Mouse (Mus musculus) intestine, postnatal 0 days (tissue): ENCODE data around the gene Chsy1. TPM values are rescaled to one million over a fixed set of nuclear protein-coding genes. Genes with fewer than 3 reads are reported as not detected.

ENCODE experiments used
- ATAC-seq: fragments of 200-750 bp; cut with Nextera tagmentation; 2 replicates; pipeline ENCODE4 v1.8.0; 2017; ENCODE audit warnings: mild to moderate bottlenecking, moderate TSS enrichment, moderate library complexity
- H3K27ac ChIP-seq: fragments of 300-500 bp; sonication (generic); 2 replicates; pipeline ENCODE4 v1.5.1; 2014; ENCODE audit warnings: mild to moderate bottlenecking, low read depth, low read length, moderate library complexity
- H3K27me3 ChIP-seq: fragments of 300-500 bp; sonication (generic); replicated peaks from 2 replicates; pipeline ENCODE4 v1.6.1; 2014; ENCODE audit warnings: low read length, mixed read lengths; ENCODE audit not compliant: control insufficient read depth, insufficient read depth
- H3K36me3 ChIP-seq: fragments of 300-500 bp; sonication (generic); 2 replicates; pipeline ENCODE4 v1.6.1; 2014; ENCODE audit warnings: mild to moderate bottlenecking, moderate library complexity; ENCODE audit not compliant: control insufficient read depth, insufficient read depth
- H3K4me1 ChIP-seq: fragments of 300-500 bp; sonication (generic); replicated peaks from 2 replicates; pipeline ENCODE4 v1.6.1; 2014; ENCODE audit warnings: antibody characterized with exemption, low read length, mixed read lengths; ENCODE audit not compliant: control insufficient read depth, insufficient read depth
- H3K4me2 ChIP-seq: fragments of 300-500 bp; sonication (generic); replicated peaks from 2 replicates; pipeline ENCODE4 v1.6.1; 2014; ENCODE audit warnings: low read depth, mild to moderate bottlenecking, moderate library complexity
- H3K4me3 ChIP-seq: fragments of 300-500 bp; sonication (generic); 2 replicates; pipeline ENCODE4 v1.5.1; 2014; ENCODE audit warnings: low read depth, low read length
- H3K9ac ChIP-seq: fragments of 300-500 bp; sonication (generic); 2 replicates; pipeline ENCODE4 v1.6.1; 2014; ENCODE audit warnings: mild to moderate bottlenecking, low read depth, low read length
- H3K9me3 ChIP-seq: fragments of 300-500 bp; sonication (generic); 2 replicates; pipeline ENCODE4 v1.6.1; 2016; ENCODE audit warnings: mixed run types; ENCODE audit not compliant: control insufficient read depth
- CTCF ChIP-seq: sonication (generic); IDR thresholded peaks from 2 replicates; pipeline ENCODE4 v1.5.1; 2016; ENCODE audit warnings: low read depth, mild to moderate bottlenecking, control low read depth, antibody characterized with exemption, moderate library complexity
- WGBS: fragments of 180-500 bp; shearing (Covaris S2); extraction: QIAGEN DNeasy Blood & Tissue Kit; methylation state at CpG from one replicate; pipeline ENCODE4 v1.1.7; 2014; 5-methylcytosine and 5-hydroxymethylcytosine counted together
- polyA plus RNA-seq: library from polyadenylated mRNA; unstranded; fragments of >200 nt; fragmentation: Nextera tagmentation; extraction: Ambion mirVana; gene quantifications from 2 replicates; pipeline ENCODE4 v1.2.1, GENCODE M21; 2015

Gene Chsy1
- polyA plus RNA-seq, 1 experiment from 2014 or later, result 4.4 TPM

DNA sequence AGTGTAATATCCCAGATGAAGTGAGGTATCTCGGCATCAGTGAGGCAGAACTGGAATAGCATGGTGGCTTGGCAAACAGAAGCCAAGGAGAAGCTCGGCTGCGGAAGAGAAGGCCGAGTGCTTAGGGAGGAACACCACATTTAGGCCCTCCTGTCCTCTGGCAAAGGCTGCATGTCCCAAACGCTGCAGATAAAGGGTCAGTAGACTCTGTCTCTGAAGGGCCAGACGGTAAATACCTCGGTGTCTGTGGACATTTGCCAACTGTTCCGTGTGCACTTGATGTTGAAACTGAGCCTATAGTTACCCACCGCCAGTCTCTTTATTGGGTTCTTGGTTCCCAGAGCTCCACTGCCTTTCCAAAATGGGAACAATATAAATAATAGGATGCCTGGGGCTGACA is 48.1 kb downstream of the Chsy1 start:
- Histone ChIP-seq H3K9me3 (no peaks in the 10 kb centered on the region), H3K9ac (no peak overlapping the region), H3K4me1 (no peaks in the 10 kb centered on the region), H3K27ac (no peak overlapping the region), H3K36me3 (0 out of 2 replicates have a peak, but pooled peaks cover 5% of the 10 kb centered on the region), H3K4me2 (no peak overlapping the region), H3K4me3 (no peak overlapping the region), H3K27me3 (no peaks in the 10 kb centered on the region)
- 68% methylated on average over 9 of the region's 9 CpGs for WGBS
- no peak for ATAC-seq
- TF ChIP-seq CTCF, result no peak

DNA sequence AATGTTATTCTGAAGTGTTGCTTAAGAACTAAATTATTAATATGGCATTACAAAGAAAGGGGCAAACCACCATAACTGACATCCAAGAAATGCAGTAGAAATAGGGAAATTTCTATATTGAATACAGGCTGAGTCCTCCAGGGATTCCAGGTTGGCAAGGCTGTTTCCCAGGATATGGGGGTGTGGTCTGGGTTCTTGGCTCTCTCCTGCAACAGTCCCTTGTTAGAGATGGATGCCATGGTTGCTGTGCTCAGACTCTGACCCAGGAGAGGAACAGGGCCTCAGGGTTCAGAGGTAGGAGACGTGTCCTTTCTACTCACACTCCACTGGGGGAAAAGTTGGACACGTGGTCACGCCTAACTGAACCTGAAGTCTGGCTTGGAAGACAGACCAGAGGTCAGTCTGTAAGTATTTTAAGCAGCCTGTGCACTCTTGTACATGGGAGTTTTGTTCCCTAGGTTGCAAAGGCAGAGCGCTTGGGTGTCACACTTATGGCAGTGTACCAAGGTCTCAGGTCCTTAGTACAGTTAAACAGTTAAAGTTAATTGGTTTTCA is 48.6 kb downstream of the Chsy1 start:
- Histone ChIP-seq H3K27ac (no peak overlapping the region), H3K4me1 (no peaks in the 10 kb centered on the region), H3K27me3 (no peaks in the 10 kb centered on the region), H3K4me3 (no peak overlapping the region), H3K4me2 (no peak overlapping the region), H3K9ac (no peak overlapping the region), H3K36me3 (0 out of 2 replicates have a peak, but pooled peaks cover 1% of the 10 kb centered on the region), H3K9me3 (no peaks in the 10 kb centered on the region)
- WGBS, result 68% methylated on average over 4 of the region's 4 CpGs
- TF ChIP-seq CTCF, result no peak
- no peak for ATAC-seq

DNA sequence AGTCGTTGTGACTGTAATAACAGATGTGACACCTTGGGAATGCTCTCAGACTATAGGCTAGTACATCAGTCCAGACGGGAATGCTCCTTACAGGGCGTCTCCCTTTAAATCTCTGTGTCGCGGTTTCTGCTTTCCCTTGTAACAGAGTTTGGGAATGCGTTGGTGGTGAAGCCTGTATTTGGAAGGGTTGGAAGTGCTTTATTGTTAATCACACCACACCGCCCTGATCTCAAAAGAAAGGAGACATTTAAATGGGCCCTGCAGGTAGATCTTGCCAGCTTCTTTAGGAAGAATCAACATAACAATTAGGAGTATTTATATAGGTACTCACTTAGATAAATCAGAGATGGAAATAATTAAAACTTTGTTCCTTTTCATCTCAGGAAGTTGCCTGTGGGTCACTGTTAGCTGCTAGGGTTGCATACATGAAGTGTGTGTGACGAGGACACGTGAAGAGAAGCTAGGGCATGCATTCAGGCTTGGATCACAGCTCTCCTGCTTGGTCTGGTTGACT is 49.4 kb downstream of the Chsy1 start:
- Histone ChIP-seq H3K9ac (no peak overlapping the region), H3K27me3 (no peaks in the 10 kb centered on the region), H3K9me3 (no peaks in the 10 kb centered on the region), H3K4me3 (no peak overlapping the region), H3K36me3 (no peaks in the 10 kb centered on the region), H3K27ac (no peak overlapping the region), H3K4me1 (no peaks in the 10 kb centered on the region), H3K4me2 (no peak overlapping the region)
- WGBS, result 79% methylated on average over 9 of the region's 9 CpGs
- TF ChIP-seq CTCF, result no peak
- no peak for ATAC-seq

DNA sequence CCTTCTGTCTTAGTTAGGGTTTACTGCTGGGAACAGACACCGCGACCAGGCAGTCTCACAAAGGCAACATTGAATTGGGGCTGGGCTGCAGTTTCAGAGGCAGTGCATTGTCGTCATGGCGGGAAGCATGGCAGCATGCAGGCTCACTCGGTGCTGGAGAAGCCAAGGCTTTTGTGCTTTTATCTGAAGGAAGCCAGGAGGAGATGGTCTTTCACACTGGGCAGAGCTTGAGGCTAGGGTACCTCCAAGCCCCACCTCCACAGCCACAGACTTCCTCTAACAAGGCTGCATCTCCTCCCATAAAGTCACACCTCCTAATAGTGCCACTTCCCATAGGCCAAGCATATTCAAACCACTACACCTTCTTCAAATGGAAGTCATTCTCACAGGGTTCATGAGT is 50.6 kb downstream of the Chsy1 start:
- no peak overlapping the region for H3K4me3 ChIP-seq
- no peaks in the 10 kb centered on the region for H3K9me3 ChIP-seq
- H3K4me2 ChIP-seq, result no peak overlapping the region
- WGBS, result 80% methylated on average over 5 of the region's 5 CpGs
- H3K27me3 ChIP-seq, result no peaks in the 10 kb centered on the region
- no peak overlapping the region for H3K9ac ChIP-seq
- no peak for TF ChIP-seq CTCF
- H3K36me3 ChIP-seq, result no peaks in the 10 kb centered on the region
- H3K27ac ChIP-seq, result no peak overlapping the region
- no peaks in the 10 kb centered on the region for H3K4me1 ChIP-seq
- no peak for ATAC-seq

DNA sequence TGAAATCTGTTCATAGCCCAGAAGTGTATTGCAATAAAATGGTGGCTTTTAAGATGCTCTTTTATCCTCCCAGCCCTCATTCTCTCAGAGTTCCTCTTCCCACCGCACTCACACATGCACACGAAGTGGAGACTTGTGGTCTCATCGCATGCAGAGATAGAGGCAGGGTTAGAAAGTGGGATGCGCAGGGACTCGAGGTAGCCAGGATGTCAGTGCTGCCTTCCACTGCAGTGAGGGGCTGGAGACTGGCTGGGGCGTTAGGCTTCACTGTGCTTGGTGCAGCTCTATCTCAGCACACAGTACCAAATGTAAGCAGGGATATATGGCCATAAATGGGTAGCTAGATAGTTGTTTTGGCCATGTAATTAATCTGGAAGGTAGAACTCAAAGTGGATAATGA is 52.5 kb downstream of the Chsy1 start:
- 87% methylated on average over 6 of the region's 6 CpGs for WGBS
- Histone ChIP-seq H3K4me2 (no peak overlapping the region), H3K9ac (no peak overlapping the region), H3K27ac (no peak overlapping the region), H3K9me3 (no peaks in the 10 kb centered on the region), H3K36me3 (no peaks in the 10 kb centered on the region), H3K4me3 (no peak overlapping the region), H3K27me3 (no peaks in the 10 kb centered on the region), H3K4me1 (no peaks in the 10 kb centered on the region)
- ATAC-seq, result no peak
- no peak for TF ChIP-seq CTCF

DNA sequence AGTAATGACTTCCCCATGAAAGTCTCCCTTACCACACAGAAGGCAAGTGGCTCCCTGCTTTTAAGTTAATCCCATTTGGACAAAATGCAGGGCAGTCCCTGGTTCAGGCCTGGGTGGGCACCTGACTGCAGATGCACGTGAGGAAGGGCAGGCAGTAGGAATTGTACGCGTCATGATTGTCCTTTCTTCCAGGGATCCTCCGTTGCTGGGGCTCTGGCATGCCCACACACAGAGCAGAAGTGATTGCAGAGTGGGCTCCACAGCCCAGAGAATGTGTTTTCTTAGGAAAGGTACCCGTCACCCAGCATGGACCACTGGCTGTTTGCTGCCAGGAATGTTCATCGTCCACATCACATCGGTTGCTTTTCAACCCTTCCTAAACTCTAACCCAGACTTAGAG is 53.2 kb downstream of the Chsy1 start:
- no peak for ATAC-seq
- no peaks in the 10 kb centered on the region for H3K27me3 ChIP-seq
- no peak overlapping the region for H3K27ac ChIP-seq
- no peak overlapping the region for H3K4me2 ChIP-seq
- no peaks in the 10 kb centered on the region for H3K36me3 ChIP-seq
- no peaks in the 10 kb centered on the region for H3K9me3 ChIP-seq
- WGBS, result 85% methylated on average over 7 of the region's 7 CpGs
- no peaks in the 10 kb centered on the region for H3K4me1 ChIP-seq
- H3K9ac ChIP-seq, result no peak overlapping the region
- no peak for TF ChIP-seq CTCF
- no peak overlapping the region for H3K4me3 ChIP-seq

DNA sequence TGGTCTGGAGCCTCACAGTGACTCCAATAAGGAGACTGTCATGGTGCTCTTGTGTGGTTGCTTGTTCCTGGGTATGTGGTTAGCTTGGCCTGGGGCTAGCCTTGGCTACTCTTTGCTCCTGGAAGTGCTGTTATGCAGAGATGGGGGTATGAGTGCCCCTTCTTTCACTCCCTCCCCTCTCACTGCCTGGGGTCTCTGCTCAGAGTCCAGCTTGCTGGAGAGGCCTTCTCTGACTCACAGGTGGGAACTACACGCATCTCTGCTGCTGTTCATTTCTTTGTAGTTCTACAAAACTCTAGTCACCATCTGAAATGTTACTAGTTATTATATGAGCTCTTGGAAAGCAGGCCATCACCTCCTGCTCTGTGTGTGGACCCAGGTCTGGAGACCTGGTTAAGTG is 53.7 kb downstream of the Chsy1 start:
- Histone ChIP-seq H3K4me1 (no peaks in the 10 kb centered on the region), H3K36me3 (no peaks in the 10 kb centered on the region), H3K27me3 (no peaks in the 10 kb centered on the region), H3K9ac (no peak overlapping the region), H3K27ac (no peak overlapping the region), H3K4me2 (no peak overlapping the region), H3K4me3 (no peak overlapping the region), H3K9me3 (no peaks in the 10 kb centered on the region)
- no peak for TF ChIP-seq CTCF
- WGBS, result 95% methylated on average over 1 of the region's 1 CpGs
- ATAC-seq, result no peak
